Comparison of ENCODE assay signal across 12 mouse cellular contexts in the genomic region with DNA sequence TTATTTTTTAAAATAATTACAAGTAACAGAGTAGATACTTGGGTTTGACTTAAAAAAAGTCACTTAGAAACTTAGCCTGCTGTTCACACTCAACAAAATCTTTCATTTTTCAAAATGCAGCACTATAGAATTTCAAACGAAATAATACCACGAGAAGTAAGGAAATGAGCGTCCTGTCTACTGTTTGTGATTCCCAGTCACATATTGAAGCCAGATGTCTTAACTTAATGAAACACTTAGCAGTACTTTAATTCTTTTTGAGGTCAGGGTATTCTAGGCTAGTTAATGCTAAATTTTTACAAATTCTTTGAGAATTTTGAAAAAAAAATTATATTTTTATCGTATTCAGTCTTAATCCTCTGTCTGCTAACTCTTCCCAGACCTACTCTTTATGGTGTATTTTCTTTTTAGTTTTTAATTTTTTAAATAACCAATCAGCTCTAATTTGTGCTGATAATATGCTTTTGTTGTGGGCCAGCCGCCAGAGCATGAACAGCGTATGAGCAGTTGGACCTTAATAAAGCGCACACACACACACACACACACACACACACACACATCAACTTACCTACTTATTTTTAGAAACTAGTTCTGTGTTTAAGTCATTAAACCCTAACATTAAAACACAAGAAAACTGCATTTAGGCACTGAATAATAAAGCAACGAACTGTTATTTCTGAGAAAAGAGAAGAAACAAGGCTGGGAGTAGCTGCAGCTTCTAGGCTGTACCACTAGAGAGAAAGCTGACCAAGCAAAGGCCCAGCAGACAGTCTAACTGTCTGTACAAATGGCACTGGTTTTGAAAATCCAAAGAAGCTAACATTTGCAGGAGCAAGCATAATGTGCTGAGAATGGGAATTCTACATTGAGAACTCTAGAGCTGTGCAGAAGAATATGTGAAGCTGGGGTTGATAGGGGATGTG.
"Had no signal": no experiment of that assay in that cellular context is flagged by ENCODE, and none has a peak within 500 bp of the region (broad histone marks: within the 10 kb centered on the region; RNA-seq: fewer than 3 reads in every experiment).

No protein-coding gene starts in this region.

- H3K27ac ChIP-seq: liver, embryonic 14.5 days; midbrain, embryonic 12.5 days; stomach, postnatal 0 days had no signal

- H3K4me1 ChIP-seq: midbrain, embryonic 12.5 days had no signal

- H3K4me2 ChIP-seq: midbrain, embryonic 12.5 days had no signal

- H3K9ac ChIP-seq: liver, embryonic 14.5 days; midbrain, embryonic 12.5 days had no signal

- H3K36me3 ChIP-seq: midbrain, embryonic 12.5 days had no signal

- ATAC-seq: inflammation-experienced regulatory T-cells, adult 6 months; intestine, postnatal 0 days; lung, postnatal 0 days had no signal

- H3K27me3 ChIP-seq: midbrain, embryonic 12.5 days had no signal

- H3K9me3 ChIP-seq: midbrain, embryonic 12.5 days had no signal

- DNase-seq: kidney, adult 8-10 months; kidney, postnatal 25 days; lung, adult 18-20 months; lung, postnatal 4 days; thymus, adult 18-20 months; thymus, postnatal 14 days had no signal

- H3K4me3 ChIP-seq: midbrain, embryonic 12.5 days had no signal
